Mouse (Mus musculus): ENCODE results near the gene Btbd7. TPM values are rescaled to one million over a fixed set of nuclear protein-coding genes. Genes with fewer than 3 reads are reported as not detected.

The Btbd7 gene
- polyA plus RNA-seq, 1 experiment from 2014 or later, result 19.3 TPM

- Histone ChIP-seq H3K27me3 (no peaks in the 10 kb centered on the region), H3K9ac (no peak overlapping the region), H3K4me2 (replicated peaks) (no peak overlapping the region), H3K4me1 (no peaks in the 10 kb centered on the region), H3K9me3 (replicated peaks) (no peaks in the 10 kb centered on the region), H3K27ac (replicated peaks) (no peak overlapping the region), H3K4me3 (replicated peaks) (no peak overlapping the region), H3K36me3 (no peaks in the 10 kb centered on the region)
- no peak for ATAC-seq (ENCODE audit: insufficient number of reproducible peaks, low FRiP score, low TSS enrichment, low read depth)
Measured at GRCm38 (mm10) chr12:102860806-102861205, 17.5 kb downstream of the Btbd7 start.

- Histone ChIP-seq H3K4me1 (no peaks in the 10 kb centered on the region), H3K9me3 (replicated peaks) (no peaks in the 10 kb centered on the region), H3K27ac (replicated peaks) (no peak overlapping the region), H3K4me2 (replicated peaks) (no peak overlapping the region), H3K9ac (no peak overlapping the region), H3K27me3 (no peaks in the 10 kb centered on the region), H3K36me3 (peaks cover 20% of the 10 kb centered on the region), H3K4me3 (replicated peaks) (no peak overlapping the region)
- no peak for ATAC-seq (ENCODE audit: insufficient number of reproducible peaks, low FRiP score, low TSS enrichment, low read depth)
- WGBS, result 95% methylated on average over 9 of the region's 9 CpGs
Measured at GRCm38 (mm10) chr12:102838271-102838670, 40.0 kb downstream of the Btbd7 start.

GRCm38 (mm10) chr12:102832746-102833300 lies 45.4 kb downstream of the Btbd7 start:
- H3K27ac ChIP-seq (replicated peaks), result no peak overlapping the region
- no peak for ATAC-seq (ENCODE audit: insufficient number of reproducible peaks, low FRiP score, low TSS enrichment, low read depth)
- H3K36me3 ChIP-seq, result peaks cover 4% of the 10 kb centered on the region
- no peaks in the 10 kb centered on the region for H3K9me3 ChIP-seq (replicated peaks)
- H3K4me1 ChIP-seq, result no peaks in the 10 kb centered on the region
- H3K9ac ChIP-seq, result no peak overlapping the region
- H3K4me2 ChIP-seq (replicated peaks), result no peak overlapping the region
- no peaks in the 10 kb centered on the region for H3K27me3 ChIP-seq
- no peak overlapping the region for H3K4me3 ChIP-seq (replicated peaks)
- 69% methylated on average over 1 of the region's 1 CpGs for WGBS

GRCm38 (mm10) chr12:102831888-102832287 lies 46.4 kb downstream of the Btbd7 start:
- Histone ChIP-seq H3K27me3 (no peaks in the 10 kb centered on the region), H3K9me3 (replicated peaks) (no peaks in the 10 kb centered on the region), H3K9ac (no peak overlapping the region), H3K4me3 (replicated peaks) (no peak overlapping the region), H3K4me1 (no peaks in the 10 kb centered on the region), H3K4me2 (replicated peaks) (no peak overlapping the region), H3K36me3 (no peaks in the 10 kb centered on the region), H3K27ac (replicated peaks) (no peak overlapping the region)
- 83% methylated on average over 1 of the region's 1 CpGs for WGBS
- no peak for ATAC-seq (ENCODE audit: insufficient number of reproducible peaks, low FRiP score, low TSS enrichment, low read depth)

GRCm38 (mm10) chr12:102827119-102827518 lies 51.2 kb downstream of the Btbd7 start:
- WGBS, result 80% methylated on average over 1 of the region's 1 CpGs

GRCm38 (mm10) chr12:102826399-102826798 lies 51.9 kb downstream of the Btbd7 start:
- Histone ChIP-seq H3K9me3 (replicated peaks) (no peaks in the 10 kb centered on the region), H3K4me2 (replicated peaks) (no peak overlapping the region), H3K27ac (replicated peaks) (no peak overlapping the region), H3K4me1 (no peaks in the 10 kb centered on the region), H3K9ac (no peak overlapping the region), H3K27me3 (no peaks in the 10 kb centered on the region), H3K4me3 (replicated peaks) (no peak overlapping the region), H3K36me3 (no peaks in the 10 kb centered on the region)
- WGBS, result 94% methylated on average over 1 of the region's 1 CpGs
- no peak for ATAC-seq (ENCODE audit: insufficient number of reproducible peaks, low FRiP score, low TSS enrichment, low read depth)

More at GRCm38 (mm10) chr12:102827119-102827518, 51.2 kb downstream of the Btbd7 start:
- ATAC-seq (ENCODE audit: insufficient number of reproducible peaks, low FRiP score, low TSS enrichment, low read depth), result no peak
- Histone ChIP-seq H3K4me2 (replicated peaks) (no peak overlapping the region), H3K4me1 (no peaks in the 10 kb centered on the region), H3K27ac (replicated peaks) (no peak overlapping the region), H3K9me3 (replicated peaks) (no peaks in the 10 kb centered on the region), H3K36me3 (no peaks in the 10 kb centered on the region), H3K27me3 (no peaks in the 10 kb centered on the region), H3K9ac (no peak overlapping the region), H3K4me3 (replicated peaks) (no peak overlapping the region)

- WGBS, result 85% methylated on average over 1 of the region's 1 CpGs
- H3K4me3 ChIP-seq (replicated peaks), result no peak overlapping the region
- H3K4me1 ChIP-seq, result no peaks in the 10 kb centered on the region
- H3K36me3 ChIP-seq, result peaks cover 13% of the 10 kb centered on the region
- ATAC-seq (ENCODE audit: insufficient number of reproducible peaks, low FRiP score, low TSS enrichment, low read depth), result no peak
- H3K9ac ChIP-seq, result no peak overlapping the region
- H3K27ac ChIP-seq (replicated peaks), result no peak overlapping the region
- H3K27me3 ChIP-seq, result no peaks in the 10 kb centered on the region
- H3K4me2 ChIP-seq (replicated peaks), result no peak overlapping the region
- no peaks in the 10 kb centered on the region for H3K9me3 ChIP-seq (replicated peaks)
Measured at GRCm38 (mm10) chr12:102814858-102815257, 63.4 kb downstream of the Btbd7 start.

GRCm38 (mm10) chr12:102799528-102799927 lies 78.7 kb downstream of the Btbd7 start:
- Histone ChIP-seq H3K27me3 (no peaks in the 10 kb centered on the region), H3K9ac (no peak overlapping the region), H3K4me2 (replicated peaks) (no peak overlapping the region), H3K9me3 (replicated peaks) (no peaks in the 10 kb centered on the region), H3K4me1 (no peaks in the 10 kb centered on the region), H3K4me3 (replicated peaks) (no peak overlapping the region), H3K36me3 (peaks cover 14% of the 10 kb centered on the region), H3K27ac (replicated peaks) (no peak overlapping the region)
- ATAC-seq (ENCODE audit: insufficient number of reproducible peaks, low FRiP score, low TSS enrichment, low read depth), result no peak
- WGBS, result 81% methylated on average over 2 of the region's 2 CpGs

GRCm38 (mm10) chr12:102787927-102788326 lies 90.3 kb downstream of the Btbd7 start:
- peaks cover 62% of the 10 kb centered on the region for H3K36me3 ChIP-seq
- H3K27ac ChIP-seq (replicated peaks), result no peak overlapping the region
- H3K4me1 ChIP-seq, result no peaks in the 10 kb centered on the region
- no peak overlapping the region for H3K4me2 ChIP-seq (replicated peaks)
- H3K4me3 ChIP-seq (replicated peaks), result no peak overlapping the region
- 89% methylated on average over 7 of the region's 7 CpGs for WGBS
- no peak for ATAC-seq (ENCODE audit: insufficient number of reproducible peaks, low FRiP score, low TSS enrichment, low read depth)
- H3K9ac ChIP-seq, result no peak overlapping the region
- no peaks in the 10 kb centered on the region for H3K9me3 ChIP-seq (replicated peaks)
- no peaks in the 10 kb centered on the region for H3K27me3 ChIP-seq

GRCm38 (mm10) chr12:102785593-102785985 lies 92.7 kb downstream of the Btbd7 start:
- no peak overlapping the region for H3K4me2 ChIP-seq (replicated peaks)
- H3K9ac ChIP-seq, result no peak overlapping the region
- no peak overlapping the region for H3K27ac ChIP-seq (replicated peaks)
- ATAC-seq (ENCODE audit: insufficient number of reproducible peaks, low FRiP score, low TSS enrichment, low read depth), result no peak
- no peaks in the 10 kb centered on the region for H3K27me3 ChIP-seq
- no peaks in the 10 kb centered on the region for H3K4me1 ChIP-seq
- peaks cover 46% of the 10 kb centered on the region for H3K36me3 ChIP-seq
- no peaks in the 10 kb centered on the region for H3K9me3 ChIP-seq (replicated peaks)
- 80% methylated on average over 5 of the region's 5 CpGs for WGBS
- no peak overlapping the region for H3K4me3 ChIP-seq (replicated peaks)

- WGBS, result 72% methylated on average over 19 of the region's 19 CpGs
- Histone ChIP-seq H3K27ac (replicated peaks) (no peak overlapping the region), H3K9me3 (replicated peaks) (no peaks in the 10 kb centered on the region), H3K27me3 (no peaks in the 10 kb centered on the region), H3K36me3 (peaks cover 40% of the 10 kb centered on the region), H3K4me2 (replicated peaks) (no peak overlapping the region), H3K4me1 (no peaks in the 10 kb centered on the region), H3K4me3 (replicated peaks) (no peak overlapping the region), H3K9ac (no peak overlapping the region)
- no peak for ATAC-seq (ENCODE audit: insufficient number of reproducible peaks, low FRiP score, low TSS enrichment, low read depth)
Measured at GRCm38 (mm10) chr12:102784899-102785592, 93.2 kb downstream of the Btbd7 start.

GRCm38 (mm10) chr12:102782841-102783240 lies 95.4 kb downstream of the Btbd7 start:
- Histone ChIP-seq H3K4me3 (replicated peaks) (no peak overlapping the region), H3K4me2 (replicated peaks) (no peak overlapping the region), H3K9me3 (replicated peaks) (no peaks in the 10 kb centered on the region), H3K36me3 (peaks cover 27% of the 10 kb centered on the region), H3K27ac (replicated peaks) (no peak overlapping the region), H3K9ac (no peak overlapping the region), H3K4me1 (no peaks in the 10 kb centered on the region), H3K27me3 (no peaks in the 10 kb centered on the region)
- 75% methylated on average over 5 of the region's 5 CpGs for WGBS
- ATAC-seq (ENCODE audit: insufficient number of reproducible peaks, low FRiP score, low TSS enrichment, low read depth), result no peak
